Mouse (Mus musculus) left cerebral cortex, postnatal 36 days (tissue): ENCODE data around the gene Srgap3. TPM values are rescaled to one million over a fixed set of nuclear protein-coding genes. Genes with fewer than 3 reads are reported as not detected.
A peak's percentile ranks its signal among the peaks of the same experiment; 100 is the strongest.

Experiments used
- DNase-seq, 2 experiments: peaks; one replicate each; pipeline ENCODE4 v3.0.0; 2021 to 2022; ENCODE audit warnings: low spot score in 2 of 2, mixed read lengths in 1 of 2
- intact Hi-C: fragments of 180-260 bp; cut with DNase I; formaldehyde crosslinking; loops from one replicate; pipeline ENCODE4 v1.15.1; 2025
- total RNA-seq, 2 experiments: library from RNA; stranded (reverse); gene quantifications; 2 replicates each; pipeline ENCODE4 v1.2.3; 2021

Gene Srgap3
- total RNA-seq, 2 experiments from 2014 or later = 191 to 230 TPM

- no peak for DNase-seq
- intact Hi-C loops = no loop called here
These were observed 113.3 kb downstream of the Srgap3 start for GRCm38 (mm10) chr6:112833763-112834162.

GRCm38 (mm10) chr6:112829196-112829595 lies 117.9 kb downstream of the Srgap3 start:
- intact Hi-C loops = loop anchor here (10.0 kb wide), 1 partner anchor 116 kb away; the partner anchor contains the start of gene Srgap3
- no peak for DNase-seq

- intact Hi-C loops = loop anchor here (10.0 kb wide), 1 partner anchor 116 kb away; the partner anchor contains the start of gene Srgap3
- DNase-seq = no peak
These were observed 118.6 kb downstream of the Srgap3 start for GRCm38 (mm10) chr6:112828420-112828819.

- intact Hi-C loops = loop anchor here (10.0 kb wide), 1 partner anchor 119 kb away; the partner anchor contains the start of gene Srgap3
- DNase-seq = no peak
These were observed 121.4 kb downstream of the Srgap3 start for GRCm38 (mm10) chr6:112825657-112826056.

- intact Hi-C loops = loop anchor here (5.0 to 10.0 kb wide), 2 partner anchors 59 to 122 kb away; partner anchors contain the start of gene Srgap3
- peak; percentile 82 to 83 for DNase-seq
These were observed 124.0 kb downstream of the Srgap3 start for GRCm38 (mm10) chr6:112823096-112823495.

- DNase-seq = peak in 1 of 2 experiments; percentile 46
- intact Hi-C loops = loop anchor here (5.0 to 10.0 kb wide), 2 partner anchors 62 to 124 kb away; partner anchors contain the start of gene Srgap3
These were observed 126.6 kb downstream of the Srgap3 start for GRCm38 (mm10) chr6:112820298-112820992.

- intact Hi-C loops = no loop called here
- no peak for DNase-seq
These were observed 128.6 kb downstream of the Srgap3 start for GRCm38 (mm10) chr6:112818403-112818901.

GRCm38 (mm10) chr6:112815604-112816003 lies 131.5 kb downstream of the Srgap3 start:
- DNase-seq = no peak
- intact Hi-C loops = no loop called here

- intact Hi-C loops = no loop called here
- DNase-seq = no peak
These were observed 132.5 kb downstream of the Srgap3 start for GRCm38 (mm10) chr6:112814525-112815086.

GRCm38 (mm10) chr6:112812884-112813283 lies 134.2 kb downstream of the Srgap3 start:
- DNase-seq = no peak
- intact Hi-C loops = no loop called here

GRCm38 (mm10) chr6:112810521-112810830 lies 136.6 kb downstream of the Srgap3 start:
- intact Hi-C loops = no loop called here
- no peak for DNase-seq

GRCm38 (mm10) chr6:112809658-112810520 lies 137.2 kb downstream of the Srgap3 start:
- no peak for DNase-seq
- intact Hi-C loops = no loop called here

- intact Hi-C loops = no loop called here
- DNase-seq = no peak
These were observed 138.3 kb downstream of the Srgap3 start for GRCm38 (mm10) chr6:112808738-112809137.

- intact Hi-C loops = no loop called here
These were observed 145.1 kb downstream of the Srgap3 start for GRCm38 (mm10) chr6:112801917-112802316.

GRCm38 (mm10) chr6:112798378-112798777 lies 148.7 kb downstream of the Srgap3 start:
- no peak for DNase-seq
- intact Hi-C loops = no loop called here

More at GRCm38 (mm10) chr6:112801917-112802316, 145.1 kb downstream of the Srgap3 start:
- DNase-seq = no peak

- intact Hi-C loops = no loop called here
- no peak for DNase-seq
These were observed 150.5 kb downstream of the Srgap3 start for GRCm38 (mm10) chr6:112796607-112797006.

- no peak for DNase-seq
- intact Hi-C loops = no loop called here
These were observed 153.2 kb downstream of the Srgap3 start for GRCm38 (mm10) chr6:112793887-112794286.

GRCm38 (mm10) chr6:112789901-112790300 lies 157.2 kb downstream of the Srgap3 start:
- intact Hi-C loops = no loop called here
- no peak for DNase-seq

- no peak for DNase-seq
- intact Hi-C loops = no loop called here
These were observed 158.4 kb downstream of the Srgap3 start for GRCm38 (mm10) chr6:112788617-112789016.

- no peak for DNase-seq
- intact Hi-C loops = no loop called here
These were observed 158.9 kb downstream of the Srgap3 start for GRCm38 (mm10) chr6:112788174-112788573.
